Mouse (Mus musculus) heart, embryonic 13.5 days (tissue): ENCODE results near the gene Cat. TPM values are rescaled to one million over a fixed set of nuclear protein-coding genes. Genes with fewer than 3 reads are reported as not detected.

Experiments
- ATAC-seq: fragments of 200-750 bp; cut with Nextera tagmentation; 2 replicates; pipeline ENCODE4 v1.8.0; 2017; ENCODE audit warnings: moderate TSS enrichment; ENCODE audit not compliant: insufficient number of reproducible peaks, low FRiP score, low TSS enrichment; ENCODE audit errors: extremely low read depth
- H3K27ac ChIP-seq: fragments of 300-500 bp; sonication (generic); replicated peaks from 2 replicates; pipeline ENCODE4 v1.5.1; 2015; ENCODE audit warnings: moderate library complexity, mild to moderate bottlenecking, inconsistent platforms
- H3K27me3 ChIP-seq: fragments of 300-500 bp; sonication (generic); replicated peaks from 2 replicates; pipeline ENCODE4 v1.6.1; 2015; ENCODE audit warnings: mild to moderate bottlenecking, inconsistent platforms
- H3K36me3 ChIP-seq: fragments of 300-500 bp; sonication (generic); 2 replicates; pipeline ENCODE4 v1.6.1; 2015; ENCODE audit warnings: mild to moderate bottlenecking, inconsistent platforms
- H3K4me1 ChIP-seq: fragments of 300-500 bp; sonication (generic); 2 replicates; pipeline ENCODE4 v1.6.1; 2015; ENCODE audit warnings: inconsistent platforms
- H3K4me2 ChIP-seq: fragments of 300-500 bp; sonication (generic); 2 replicates; pipeline ENCODE4 v1.6.1; 2015; ENCODE audit warnings: inconsistent platforms, mild to moderate bottlenecking, moderate library complexity
- H3K4me3 ChIP-seq: fragments of 300-500 bp; sonication (generic); 2 replicates; pipeline ENCODE4 v1.5.1; 2015; ENCODE audit warnings: moderate library complexity, mild to moderate bottlenecking, inconsistent platforms
- H3K9ac ChIP-seq: fragments of 300-500 bp; sonication (generic); 2 replicates; pipeline ENCODE4 v1.6.1; 2015; ENCODE audit warnings: inconsistent platforms, mild to moderate bottlenecking, moderate library complexity
- H3K9me3 ChIP-seq: fragments of 300-500 bp; sonication (generic); 2 replicates; pipeline ENCODE4 v1.6.1; 2016; ENCODE audit warnings: inconsistent platforms
- WGBS: fragments of 180-500 bp; shearing (Covaris S2); methylation state at CpG from one replicate; pipeline ENCODE4 v1.1.7; 2015; ENCODE audit warnings: mixed read lengths; 5-methylcytosine and 5-hydroxymethylcytosine counted together
- polyA plus RNA-seq: library from polyadenylated mRNA; unstranded; fragments of >200 nt; fragmentation: Nextera tagmentation; extraction: Ambion mirVana; gene quantifications from 2 replicates; pipeline ENCODE4 v1.2.1, GENCODE M21; 2015

Gene Cat
- polyA plus RNA-seq, 1 experiment from 2014 or later, result 81.0 TPM

- H3K9ac ChIP-seq, result no peak overlapping the region
- no peak overlapping the region for H3K27ac ChIP-seq
- no peak overlapping the region for H3K4me3 ChIP-seq
- H3K4me1 ChIP-seq, result peaks cover 11% of the 10 kb centered on the region
- ATAC-seq, result no peak
- no peaks in the 10 kb centered on the region for H3K9me3 ChIP-seq
- H3K4me2 ChIP-seq, result no peak overlapping the region
- 90% methylated on average over 2 of the region's 2 CpGs for WGBS
- peaks cover 45% of the 10 kb centered on the region for H3K36me3 ChIP-seq
- H3K27me3 ChIP-seq, result no peaks in the 10 kb centered on the region
Observed at GRCm38 (mm10) chr2:103476180-103476579, 8.8 kb downstream of the Cat start.

GRCm38 (mm10) chr2:103473362-103473761 lies 11.6 kb downstream of the Cat start:
- Histone ChIP-seq H3K9me3 (no peaks in the 10 kb centered on the region), H3K9ac (no peak overlapping the region), H3K4me1 (peaks cover 4% of the 10 kb centered on the region; the same call in 1 of the 2 replicates), H3K4me2 (no peak overlapping the region), H3K27me3 (no peaks in the 10 kb centered on the region), H3K27ac (no peak overlapping the region), H3K36me3 (peaks cover 70% of the 10 kb centered on the region), H3K4me3 (no peak overlapping the region)
- 87% methylated on average over 3 of the region's 3 CpGs for WGBS
- no peak for ATAC-seq

- H3K27me3 ChIP-seq, result no peaks in the 10 kb centered on the region
- no peak overlapping the region for H3K27ac ChIP-seq
- H3K36me3 ChIP-seq, result peaks cover 84% of the 10 kb centered on the region
- no peaks in the 10 kb centered on the region for H3K9me3 ChIP-seq
- H3K4me2 ChIP-seq, result no peak overlapping the region
- H3K9ac ChIP-seq, result peak overlapping the region; percentile 24; the same call in 1 of the 2 replicates
- ATAC-seq, result no peak
- H3K4me3 ChIP-seq, result no peak overlapping the region
- no peaks in the 10 kb centered on the region for H3K4me1 ChIP-seq
- WGBS, result 87% methylated on average over 10 of the region's 10 CpGs
Observed at GRCm38 (mm10) chr2:103466984-103467588, 17.9 kb downstream of the Cat start.

- 88% methylated on average over 3 of the region's 3 CpGs for WGBS
- peaks cover 88% of the 10 kb centered on the region for H3K36me3 ChIP-seq
- no peak for ATAC-seq
Observed at GRCm38 (mm10) chr2:103466272-103466671, 18.7 kb downstream of the Cat start.

GRCm38 (mm10) chr2:103465429-103465828 lies 19.5 kb downstream of the Cat start:
- Histone ChIP-seq H3K4me3 (no peak overlapping the region), H3K9me3 (no peaks in the 10 kb centered on the region), H3K36me3 (peaks cover 87% of the 10 kb centered on the region), H3K9ac (no peak overlapping the region), H3K4me2 (no peak overlapping the region), H3K27me3 (no peaks in the 10 kb centered on the region), H3K27ac (no peak overlapping the region), H3K4me1 (no peaks in the 10 kb centered on the region)
- WGBS, result 85% methylated on average over 11 of the region's 11 CpGs
- no peak for ATAC-seq

More at GRCm38 (mm10) chr2:103466272-103466671, 18.7 kb downstream of the Cat start:
- H3K4me2 ChIP-seq, result no peak overlapping the region
- no peaks in the 10 kb centered on the region for H3K4me1 ChIP-seq
- no peaks in the 10 kb centered on the region for H3K27me3 ChIP-seq
- H3K9me3 ChIP-seq, result no peaks in the 10 kb centered on the region
- H3K27ac ChIP-seq, result no peak overlapping the region
- no peak overlapping the region for H3K9ac ChIP-seq
- no peak overlapping the region for H3K4me3 ChIP-seq

GRCm38 (mm10) chr2:103464524-103464923 lies 20.4 kb downstream of the Cat start:
- H3K4me1 ChIP-seq, result no peaks in the 10 kb centered on the region
- peaks cover 87% of the 10 kb centered on the region for H3K36me3 ChIP-seq
- no peak for ATAC-seq
- no peak overlapping the region for H3K27ac ChIP-seq
- H3K9me3 ChIP-seq, result no peaks in the 10 kb centered on the region
- H3K4me2 ChIP-seq, result no peak overlapping the region
- H3K9ac ChIP-seq, result no peak overlapping the region
- WGBS, result 92% methylated on average over 8 of the region's 8 CpGs
- no peaks in the 10 kb centered on the region for H3K27me3 ChIP-seq
- no peak overlapping the region for H3K4me3 ChIP-seq

GRCm38 (mm10) chr2:103462746-103463145 lies 22.2 kb downstream of the Cat start:
- peaks cover 95% of the 10 kb centered on the region for H3K36me3 ChIP-seq
- H3K4me3 ChIP-seq, result no peak overlapping the region
- no peak overlapping the region for H3K4me2 ChIP-seq
- no peak overlapping the region for H3K9ac ChIP-seq
- H3K9me3 ChIP-seq, result no peaks in the 10 kb centered on the region
- no peak overlapping the region for H3K27ac ChIP-seq
- H3K4me1 ChIP-seq, result no peaks in the 10 kb centered on the region
- 85% methylated on average over 5 of the region's 5 CpGs for WGBS
- ATAC-seq, result no peak
- H3K27me3 ChIP-seq, result no peaks in the 10 kb centered on the region

GRCm38 (mm10) chr2:103461743-103462142 lies 23.2 kb downstream of the Cat start:
- Histone ChIP-seq H3K27me3 (no peaks in the 10 kb centered on the region), H3K4me3 (no peak overlapping the region), H3K36me3 (peaks cover 90% of the 10 kb centered on the region), H3K9me3 (no peaks in the 10 kb centered on the region), H3K27ac (peak overlapping the region; percentile 10; the same call in 1 of the 2 replicates), H3K9ac (no peak overlapping the region), H3K4me1 (no peaks in the 10 kb centered on the region), H3K4me2 (no peak overlapping the region)
- 43% methylated on average over 9 of the region's 9 CpGs for WGBS
- ATAC-seq, result no peak

GRCm38 (mm10) chr2:103461210-103461609 lies 23.8 kb downstream of the Cat start:
- Histone ChIP-seq H3K4me3 (no peak overlapping the region), H3K27ac (0 out of 2 replicates have a peak overlapping the region, but pooled peaks have one; percentile 10), H3K9me3 (no peaks in the 10 kb centered on the region), H3K27me3 (no peaks in the 10 kb centered on the region), H3K36me3 (peaks cover 90% of the 10 kb centered on the region), H3K9ac (no peak overlapping the region), H3K4me2 (no peak overlapping the region), H3K4me1 (no peaks in the 10 kb centered on the region)
- ATAC-seq, result no peak
- WGBS, result 72% methylated on average over 8 of the region's 8 CpGs

- 87% methylated on average over 10 of the region's 10 CpGs for WGBS
- H3K4me1 ChIP-seq, result no peaks in the 10 kb centered on the region
- ATAC-seq, result no peak
- H3K27me3 ChIP-seq, result no peaks in the 10 kb centered on the region
- H3K4me2 ChIP-seq, result no peak overlapping the region
- peaks cover 92% of the 10 kb centered on the region for H3K36me3 ChIP-seq
- no peaks in the 10 kb centered on the region for H3K9me3 ChIP-seq
- H3K4me3 ChIP-seq, result no peak overlapping the region
- H3K27ac ChIP-seq, result no peak overlapping the region
- no peak overlapping the region for H3K9ac ChIP-seq
Observed at GRCm38 (mm10) chr2:103459069-103459468, 25.9 kb downstream of the Cat start.

GRCm38 (mm10) chr2:103457628-103458027 lies 27.3 kb downstream of the Cat start:
- H3K36me3 ChIP-seq, result peaks cover 93% of the 10 kb centered on the region
- no peaks in the 10 kb centered on the region for H3K9me3 ChIP-seq
- ATAC-seq, result no peak
- no peak overlapping the region for H3K4me3 ChIP-seq
- H3K27me3 ChIP-seq, result no peaks in the 10 kb centered on the region
- no peak overlapping the region for H3K9ac ChIP-seq
- H3K27ac ChIP-seq, result no peak overlapping the region
- H3K4me1 ChIP-seq, result no peaks in the 10 kb centered on the region
- H3K4me2 ChIP-seq, result no peak overlapping the region
- WGBS, result 92% methylated on average over 7 of the region's 7 CpGs

GRCm38 (mm10) chr2:103457048-103457447 lies 27.9 kb downstream of the Cat start:
- Histone ChIP-seq H3K9ac (no peak overlapping the region), H3K4me3 (no peak overlapping the region), H3K27ac (no peak overlapping the region), H3K27me3 (no peaks in the 10 kb centered on the region), H3K4me2 (no peak overlapping the region), H3K4me1 (no peaks in the 10 kb centered on the region), H3K9me3 (no peaks in the 10 kb centered on the region), H3K36me3 (peaks cover 92% of the 10 kb centered on the region)
- ATAC-seq, result no peak
- WGBS, result 89% methylated on average over 5 of the region's 5 CpGs
